Mouse (Mus musculus): Measurements from ENCODE around the gene Gapdhs.
"Not testable (repeated sequence)": the region's sequence is repeated elsewhere in the genome, so short reads cannot be mapped to it uniquely, and the experiment has no call there.

Gene Gapdhs

DNA sequence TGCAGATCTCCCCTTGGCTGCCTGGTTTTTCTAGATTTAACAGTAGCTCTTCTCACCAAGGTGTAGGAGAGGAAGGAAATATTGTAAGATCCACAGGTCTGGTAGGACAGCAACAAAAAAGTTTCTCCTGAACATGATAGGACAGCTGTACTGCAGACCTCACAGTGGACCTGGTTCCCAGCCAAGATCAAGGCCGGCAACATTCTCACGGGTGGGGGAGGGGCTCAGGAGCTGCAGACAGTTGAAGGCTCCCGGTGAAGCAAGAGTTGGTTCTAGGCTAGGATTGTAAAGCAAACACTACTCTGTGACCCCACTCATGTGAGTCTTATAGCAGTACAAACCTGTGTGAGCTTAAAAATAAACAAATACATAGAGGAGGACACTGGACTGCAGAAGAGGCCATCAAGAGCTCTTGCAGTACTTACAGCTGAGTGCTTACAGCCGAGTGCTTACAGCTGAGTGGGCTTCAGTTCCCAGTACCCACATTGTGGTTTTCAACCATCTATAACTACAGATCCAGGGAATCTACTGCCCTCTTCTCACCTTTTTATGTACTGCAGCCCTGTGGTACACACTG lies 629 bp upstream of the Gapdhs start:
- peak in 1 of 2 experiments; percentile 40 for DNase-seq (ENCODE audit: low spot score in 2 of 2)

DNA sequence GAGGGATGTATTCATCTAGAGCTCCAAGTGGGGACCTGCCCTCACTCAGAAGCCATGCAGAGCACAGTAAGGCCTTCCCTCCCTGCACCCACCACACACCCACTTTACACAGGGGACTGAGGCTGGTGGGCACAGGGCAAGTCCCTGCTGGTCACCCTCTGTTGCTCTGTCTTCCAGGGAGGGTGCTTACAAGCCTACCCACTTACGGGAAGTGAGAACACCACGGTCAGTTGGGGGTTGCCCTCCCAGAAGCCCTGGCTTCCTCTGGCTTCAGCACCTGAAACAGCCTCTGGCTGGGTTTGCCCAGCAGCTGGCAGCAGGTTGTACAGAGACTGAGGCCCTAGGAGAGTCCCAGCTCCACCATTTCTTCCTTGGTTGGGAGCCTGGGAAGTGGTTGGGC lies 911 bp downstream of the Gapdhs start:
- not testable (repeated sequence) for DNase-seq (ENCODE audit: low spot score in 2 of 2)

DNA sequence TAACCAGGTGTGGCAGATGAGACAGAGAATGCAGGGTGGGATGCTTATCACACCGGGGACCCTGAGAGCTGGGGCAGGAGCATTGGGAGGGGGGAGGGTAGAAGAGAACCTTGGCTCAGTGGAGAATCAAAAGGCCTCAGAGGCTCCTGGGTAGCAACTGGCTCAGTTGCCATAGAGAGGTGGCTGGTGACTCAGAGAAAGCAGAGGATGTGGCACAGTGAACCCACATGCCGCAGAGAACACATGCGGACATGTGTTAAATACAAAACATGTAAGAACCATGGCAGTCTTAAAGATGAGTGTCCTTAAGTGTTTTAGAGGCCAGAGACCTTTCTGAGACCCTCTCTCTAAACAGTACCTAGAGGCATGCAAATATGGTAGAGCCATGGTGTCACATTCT lies 7.3 kb downstream of the Gapdhs start:
- DNase-seq (ENCODE audit: low spot score in 2 of 2): no peak

DNA sequence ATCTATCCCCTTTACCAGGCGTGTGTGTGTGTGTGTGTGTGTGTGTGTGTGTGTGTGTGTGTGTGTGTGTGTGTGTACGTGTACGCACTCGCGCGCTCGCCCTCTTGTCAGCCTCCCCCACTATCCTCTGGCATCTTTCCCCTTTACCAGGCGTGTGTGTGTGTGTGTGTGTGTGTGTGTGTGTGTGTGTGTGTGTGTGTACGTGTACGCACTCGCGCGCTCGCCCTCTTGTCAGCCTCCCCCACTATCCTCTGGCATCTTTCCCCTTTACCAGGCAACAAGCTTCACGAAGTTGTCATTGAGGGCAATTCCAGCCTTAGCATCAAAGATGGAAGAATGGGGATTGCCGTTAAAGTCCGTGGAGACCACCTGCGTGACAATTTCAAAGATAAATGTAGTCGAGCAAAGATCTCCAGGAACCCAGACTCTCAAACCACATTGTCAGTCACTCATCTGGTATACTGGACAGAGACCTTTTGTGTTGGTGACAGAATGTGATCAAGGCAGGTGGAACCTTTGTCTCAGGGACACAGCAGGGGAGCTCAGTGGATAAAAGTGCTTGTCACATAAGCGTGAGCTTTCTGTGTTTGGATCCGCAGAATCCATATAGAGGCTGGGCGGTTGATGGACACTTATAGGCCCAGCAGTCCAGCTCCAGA lies 13.3 kb downstream of the Gapdhs start:
- not testable (repeated sequence) for DNase-seq (ENCODE audit: low spot score in 2 of 2)

DNA sequence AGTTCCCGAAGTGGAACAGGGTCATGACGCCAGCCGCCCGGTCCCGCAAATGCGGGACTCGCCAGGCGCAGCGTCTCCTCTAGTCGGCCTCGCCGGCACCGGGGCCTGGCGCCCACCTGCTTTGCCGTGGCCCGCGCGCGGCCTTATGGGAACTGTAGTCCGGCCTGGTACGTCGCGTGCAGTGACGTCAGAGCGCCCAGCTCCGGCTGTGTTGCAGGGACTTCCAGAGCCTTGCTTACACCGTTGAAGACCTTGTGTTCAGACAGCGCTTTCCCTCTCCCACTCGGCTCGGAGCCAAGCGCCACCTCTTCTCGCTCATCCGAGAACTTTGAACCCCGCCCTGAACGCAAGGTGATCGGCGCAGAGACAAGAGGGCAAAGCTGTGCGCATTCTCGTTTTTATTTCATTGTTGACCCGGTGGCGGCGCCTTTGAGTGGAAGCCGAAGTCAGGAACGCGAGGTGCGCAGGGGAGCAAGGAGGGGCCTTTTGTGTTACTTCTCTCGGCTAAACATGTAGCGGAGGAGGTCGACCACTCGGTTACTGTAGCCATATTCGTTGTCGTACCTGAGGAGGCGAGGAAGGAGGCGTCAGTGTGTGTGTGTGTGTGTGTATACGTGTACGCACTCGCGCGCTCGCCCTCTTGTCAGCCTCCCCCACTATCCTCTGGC lies 14.0 kb downstream of the Gapdhs start, which contains the start of gene Tmem147:
Tmem147 (minus strand) TSS at position 145 of the 668 bp plus-strand sequence.
- peak; percentile 90 to 93 for DNase-seq (ENCODE audit: low spot score in 2 of 2)

DNA sequence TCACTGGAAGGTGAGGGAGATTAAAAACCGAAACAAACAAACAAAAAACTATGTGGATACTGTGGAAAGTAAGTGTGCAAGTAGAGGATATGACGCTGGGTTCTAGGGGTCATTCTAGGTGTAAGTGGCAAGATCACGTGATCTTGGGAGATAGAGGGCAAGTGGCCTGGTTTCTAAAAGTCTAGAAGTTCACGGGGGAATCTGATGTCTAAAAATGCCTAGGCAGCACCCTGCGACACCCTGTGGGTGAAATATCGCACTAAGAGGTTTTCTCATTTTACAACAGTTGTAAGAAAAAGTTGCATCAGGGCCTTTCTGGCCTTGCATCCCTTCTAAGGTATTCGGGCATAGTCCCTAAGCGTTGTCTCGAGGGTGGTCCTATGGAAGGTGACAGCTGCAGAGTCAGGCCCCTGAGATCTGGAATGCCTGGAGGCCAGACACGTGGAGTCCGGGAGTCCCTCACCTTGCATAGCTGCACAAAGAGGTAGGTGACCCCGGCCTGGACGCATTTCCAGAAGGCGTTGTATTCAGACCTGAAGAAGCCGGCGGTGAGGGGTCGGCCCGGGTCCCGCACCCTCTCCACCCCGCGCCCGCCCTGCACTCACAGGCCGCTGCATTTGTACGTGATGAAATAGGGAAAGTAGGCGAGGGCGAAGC lies 14.6 kb downstream of the Gapdhs start:
- no peak for DNase-seq (ENCODE audit: low spot score in 2 of 2)

DNA sequence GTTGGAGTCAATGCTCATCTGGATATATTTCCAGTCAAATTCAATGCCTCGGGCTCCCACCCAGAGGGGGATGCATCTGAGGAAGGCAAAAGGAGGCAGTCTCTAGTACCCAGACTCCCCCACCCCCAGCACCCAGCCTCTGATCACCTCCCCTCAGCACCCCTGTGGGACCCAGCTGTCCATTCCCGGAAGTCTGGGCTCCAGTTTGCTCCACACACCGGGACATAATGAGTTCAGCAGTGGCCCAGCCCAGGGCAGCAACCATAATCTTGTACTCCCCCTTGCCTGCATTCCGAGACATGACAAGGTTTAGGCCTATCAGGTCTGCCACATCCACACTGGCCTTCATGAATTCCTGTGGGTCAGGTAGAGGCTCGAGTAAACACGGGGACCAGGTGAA lies 15.3 kb downstream of the Gapdhs start:
- DNase-seq (ENCODE audit: low spot score in 2 of 2): no peak

DNA sequence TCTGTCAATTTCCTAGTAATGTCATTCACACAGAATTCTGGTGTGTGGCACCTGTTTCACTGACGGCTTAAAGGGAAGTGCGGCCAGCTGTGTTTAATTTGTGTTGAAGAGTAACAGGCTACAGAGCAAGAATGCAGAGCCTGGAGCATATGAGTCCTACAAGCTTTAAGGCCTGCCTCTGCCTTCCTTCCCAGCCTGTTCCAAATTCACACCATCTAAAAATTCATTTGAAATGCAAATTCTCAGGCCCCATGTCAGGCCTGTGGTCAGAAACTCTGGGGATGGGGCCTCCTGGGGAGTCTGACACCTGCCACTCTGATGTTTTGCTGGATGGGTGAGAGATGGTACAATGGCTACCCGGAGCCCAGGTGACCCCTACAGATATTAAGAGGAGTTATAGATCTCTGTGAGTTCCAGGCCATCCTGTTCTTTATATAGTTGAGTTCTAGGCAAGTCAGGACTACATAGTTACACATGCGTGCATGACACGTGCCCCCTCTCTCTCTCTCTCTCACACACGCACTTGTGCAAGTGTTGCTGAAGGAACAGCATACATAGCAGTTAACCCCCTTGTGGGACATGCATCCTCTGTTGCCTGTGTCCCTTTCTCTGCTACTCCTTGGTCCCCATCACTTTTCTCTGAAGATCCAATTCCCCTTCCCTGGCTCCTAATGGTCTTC lies 20.1 kb downstream of the Gapdhs start:
- DNase-seq (ENCODE audit: low spot score in 2 of 2): no peak

DNA sequence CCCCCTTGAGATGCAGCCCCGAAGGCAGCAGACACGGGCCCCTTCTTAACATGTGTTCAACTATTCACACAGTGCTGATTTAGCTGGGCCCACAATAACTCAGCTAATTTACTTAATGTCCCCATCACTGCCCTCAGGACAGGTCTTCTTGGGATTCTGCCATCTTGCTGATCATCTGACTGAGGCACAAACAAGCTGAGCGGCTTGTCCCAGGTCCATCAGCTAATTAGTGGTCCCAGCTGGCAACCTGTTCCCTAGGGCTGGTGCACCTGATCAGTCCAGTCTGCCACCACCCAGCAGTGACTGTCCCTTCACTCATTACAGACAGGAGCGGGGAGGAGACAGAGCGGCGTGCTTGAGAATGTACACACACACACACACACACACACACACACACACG lies 22.2 kb downstream of the Gapdhs start:
- DNase-seq (ENCODE audit: low spot score in 2 of 2): no peak

DNA sequence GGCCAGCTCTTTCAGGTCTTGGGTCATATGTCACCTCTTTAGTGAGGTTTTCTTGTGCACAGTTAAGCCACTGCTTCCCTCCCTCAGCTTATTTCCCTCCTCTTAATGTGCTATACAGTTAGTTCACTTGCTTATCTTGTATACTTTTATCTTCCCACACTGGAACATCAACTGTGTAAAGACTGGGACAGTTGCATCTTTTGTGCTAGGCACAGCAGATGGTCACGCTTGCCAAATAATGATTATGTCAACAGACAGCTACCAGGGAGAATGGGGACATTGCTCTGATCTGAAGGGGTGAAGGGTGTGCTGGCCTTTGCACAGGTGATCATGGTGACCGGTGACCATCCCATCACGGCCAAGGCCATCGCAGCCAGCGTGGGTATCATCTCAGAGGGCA lies 23.8 kb downstream of the Gapdhs start:
- DNase-seq (ENCODE audit: low spot score in 2 of 2): no peak

DNA sequence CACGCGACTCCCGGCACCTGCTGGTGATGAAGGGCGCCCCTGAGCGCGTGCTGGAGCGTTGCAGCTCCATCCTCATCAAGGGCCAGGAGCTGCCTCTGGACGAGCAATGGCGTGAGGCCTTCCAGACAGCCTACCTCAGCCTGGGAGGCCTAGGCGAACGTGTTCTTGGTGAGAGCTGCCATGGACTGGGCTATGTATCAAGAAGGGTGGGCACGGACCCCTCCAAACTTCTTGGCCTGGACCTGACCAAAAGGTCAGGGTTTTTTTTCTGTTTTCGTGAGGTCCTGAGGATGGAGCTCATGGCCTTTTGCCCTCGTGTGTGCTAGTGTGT lies 25.8 kb downstream of the Gapdhs start:
- no peak for DNase-seq (ENCODE audit: low spot score in 2 of 2)

DNA sequence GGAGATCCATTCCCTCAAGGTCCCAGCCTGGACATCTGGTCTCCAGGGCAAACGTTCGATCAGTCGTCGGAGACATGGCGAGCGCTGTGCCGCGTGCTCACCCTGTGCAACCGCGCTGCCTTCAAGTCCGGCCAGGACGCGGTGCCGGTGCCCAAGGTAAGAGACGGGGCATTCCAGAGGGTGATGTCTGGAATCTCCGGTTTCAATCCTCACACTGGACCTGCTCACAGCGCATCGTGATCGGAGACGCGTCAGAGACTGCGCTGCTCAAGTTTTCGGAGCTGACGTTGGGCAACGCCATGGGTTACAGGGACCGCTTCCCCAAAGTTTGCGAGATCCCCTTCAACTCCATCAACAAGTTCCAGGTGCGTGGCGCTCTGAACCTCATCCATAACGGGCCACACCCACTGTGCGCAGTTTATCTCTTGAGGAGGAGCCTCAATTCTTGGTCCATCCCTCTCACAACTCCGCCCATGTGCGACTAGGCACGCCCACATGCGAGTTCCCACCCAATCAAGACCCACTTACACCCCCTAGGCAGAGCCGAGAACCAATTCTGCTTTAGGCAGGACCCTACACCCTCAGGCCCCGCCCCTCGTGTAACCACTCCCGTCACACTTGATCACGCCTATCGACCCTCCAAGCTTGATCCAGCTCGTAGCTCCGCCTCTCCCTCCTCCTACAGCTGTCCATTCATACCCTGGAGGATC lies 26.3 kb downstream of the Gapdhs start:
- DNase-seq (ENCODE audit: low spot score in 2 of 2): peak; percentile 67 to 72

DNA sequence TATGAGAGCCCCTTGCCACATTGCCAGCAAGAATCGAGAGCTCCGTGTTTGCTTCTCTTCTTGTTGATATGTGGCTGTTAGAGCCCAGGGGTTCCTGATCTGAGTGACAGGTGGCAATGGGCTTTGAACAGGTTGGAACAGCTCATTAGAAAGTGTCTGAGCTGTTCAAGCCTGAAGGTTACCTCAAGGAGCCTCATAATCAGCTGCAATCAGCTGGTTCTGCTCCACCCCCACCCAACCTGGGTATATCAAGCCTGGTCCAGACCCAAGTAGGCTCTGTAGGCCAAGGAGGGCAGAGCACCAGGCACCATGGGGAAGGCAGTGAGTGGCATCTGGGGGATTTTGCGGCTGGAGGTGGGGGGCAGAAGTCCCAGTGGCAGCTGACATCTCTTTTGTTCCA lies 31.5 kb downstream of the Gapdhs start, which contains the start of gene Atp4a:
Atp4a (plus strand) TSS at position 268 of the 400 bp plus-strand sequence.
- no peak for DNase-seq (ENCODE audit: low spot score in 2 of 2)

DNA sequence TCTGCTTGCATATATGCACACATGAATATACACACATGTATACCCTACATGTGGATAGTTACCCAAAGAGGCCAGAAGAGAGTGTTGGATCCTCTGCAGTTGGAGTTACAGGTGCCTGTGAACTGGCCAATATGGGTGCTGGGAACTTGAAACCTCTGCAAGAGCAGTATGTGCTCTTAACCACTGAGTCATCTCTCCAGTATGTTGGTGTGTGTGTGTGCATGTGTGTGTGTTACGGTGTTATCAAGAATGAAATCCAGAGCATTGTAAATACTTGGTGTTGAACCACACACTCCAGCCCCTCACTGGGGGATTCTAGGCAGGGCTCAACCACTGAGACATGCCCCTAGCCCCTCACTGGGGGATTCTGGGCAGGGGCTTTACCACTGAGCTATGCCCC lies 36.0 kb downstream of the Gapdhs start:
- no peak for DNase-seq (ENCODE audit: low spot score in 2 of 2)

DNA sequence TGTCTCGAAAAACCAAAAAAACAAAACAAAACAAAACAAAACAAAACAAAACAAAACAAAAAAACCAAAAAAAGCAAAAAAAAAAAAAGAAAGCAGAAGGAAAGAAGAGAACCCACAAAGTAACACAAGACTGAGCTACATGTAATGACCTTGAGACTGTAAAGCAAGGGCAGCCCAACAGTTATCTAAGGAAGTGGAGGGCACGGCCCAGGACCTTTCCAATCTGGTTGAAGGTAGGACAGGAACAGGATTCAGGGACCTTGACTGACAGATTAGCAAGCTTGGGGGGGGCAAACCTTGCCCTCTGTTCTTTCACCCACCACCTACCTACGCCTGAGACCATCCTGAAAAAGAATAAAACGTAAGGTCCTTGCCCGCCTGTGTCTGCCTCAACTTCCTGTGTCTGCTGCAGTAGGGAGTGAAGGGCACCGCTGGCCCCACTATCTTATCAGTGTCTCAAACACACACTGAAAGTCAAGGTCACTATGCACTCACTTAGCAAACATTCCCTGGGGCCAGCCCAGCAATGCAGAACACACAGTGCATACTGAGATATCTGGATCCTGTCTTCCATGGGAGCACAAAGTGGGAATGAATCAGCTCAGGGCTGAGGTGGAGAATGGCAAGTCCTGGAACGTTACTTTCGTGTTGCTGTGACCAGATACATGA lies 37.1 kb downstream of the Gapdhs start:
- DNase-seq (ENCODE audit: low spot score in 2 of 2): no peak

DNA sequence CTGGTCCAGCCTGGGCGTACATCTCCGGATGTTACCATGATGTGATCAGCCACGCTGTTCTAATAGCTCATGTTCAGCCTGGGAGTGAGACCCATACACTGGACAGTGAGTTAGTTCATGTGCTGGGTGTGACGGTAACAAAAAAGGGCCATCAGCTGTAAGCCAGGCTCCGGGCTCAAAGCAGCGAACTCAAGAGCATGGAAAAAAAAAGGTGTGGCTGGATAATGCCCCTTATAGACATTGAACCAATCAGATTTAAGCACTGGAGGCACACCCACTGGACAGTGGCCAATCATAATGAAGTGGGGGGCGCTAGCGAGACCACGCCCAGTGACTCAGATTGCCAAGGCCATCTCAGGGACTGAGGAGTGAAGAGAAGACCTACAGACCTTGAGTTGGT lies 44.9 kb downstream of the Gapdhs start, which contains the start of gene 2200002J24Rik:
2200002J24Rik (plus strand) TSS at position 338 of the 400 bp plus-strand sequence.
- DNase-seq (ENCODE audit: low spot score in 2 of 2): peak in 1 of 2 experiments; percentile 62

DNA sequence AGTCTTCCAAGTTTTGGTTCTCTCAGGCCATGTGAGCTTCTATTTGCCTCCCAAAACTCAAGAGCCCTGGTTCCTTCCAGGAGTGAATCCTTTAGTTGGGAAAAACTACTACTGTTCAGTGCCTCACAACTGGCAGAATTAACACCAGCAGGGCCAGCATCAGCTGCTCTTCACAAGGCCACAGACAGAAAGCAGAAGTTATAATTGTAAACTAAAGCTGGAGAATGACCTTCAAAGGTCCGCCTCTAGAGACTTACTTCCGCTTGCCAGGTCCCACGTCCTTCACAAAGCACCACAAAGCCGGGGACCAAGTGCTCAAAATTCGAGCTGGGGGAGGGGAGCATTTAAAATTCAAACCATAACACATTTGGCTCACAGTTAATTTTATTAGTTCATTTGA lies 45.4 kb downstream of the Gapdhs start:
- no peak for DNase-seq (ENCODE audit: low spot score in 2 of 2)

DNA sequence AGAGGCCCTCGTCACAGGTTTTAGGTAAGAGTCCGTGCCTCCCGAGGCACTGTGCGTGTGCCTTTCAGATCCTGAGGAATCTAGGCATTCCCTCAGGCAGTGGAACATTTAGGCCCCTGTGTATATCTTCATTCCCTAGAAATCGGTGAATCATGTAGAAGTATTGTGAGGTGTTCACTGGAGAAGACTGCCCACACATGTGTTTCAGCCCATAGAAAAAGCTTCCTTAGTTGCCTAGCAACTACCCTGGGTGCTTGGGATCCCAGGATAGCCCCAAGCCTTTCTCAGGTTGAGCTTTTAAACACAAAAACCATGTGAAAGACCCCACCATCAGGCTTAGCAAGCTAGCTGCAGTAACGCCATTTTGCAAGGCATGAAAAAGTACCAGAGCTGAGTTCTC lies 55.2 kb downstream of the Gapdhs start:
- DNase-seq (ENCODE audit: low spot score in 2 of 2): no peak

DNA sequence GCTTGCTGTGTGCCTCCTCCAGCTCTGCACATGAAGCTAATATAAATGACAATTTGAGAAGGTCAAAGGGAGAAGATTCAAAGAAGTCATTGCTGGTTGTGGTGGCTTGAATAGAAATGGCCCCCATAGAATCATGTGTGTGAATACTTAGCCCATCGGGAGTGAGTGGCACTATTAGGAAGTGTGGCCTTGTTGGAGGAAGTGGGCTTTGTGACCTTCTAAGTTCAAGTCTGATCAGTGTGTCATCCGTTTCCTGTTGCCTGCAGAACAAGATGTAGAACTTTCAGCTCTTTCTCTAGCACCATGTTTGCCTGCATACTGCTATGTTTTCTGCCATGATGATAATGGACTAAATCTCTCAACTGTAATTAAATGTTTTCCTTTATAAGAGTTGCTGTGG lies 60.1 kb downstream of the Gapdhs start:
- no peak for DNase-seq (ENCODE audit: low spot score in 2 of 2)

DNA sequence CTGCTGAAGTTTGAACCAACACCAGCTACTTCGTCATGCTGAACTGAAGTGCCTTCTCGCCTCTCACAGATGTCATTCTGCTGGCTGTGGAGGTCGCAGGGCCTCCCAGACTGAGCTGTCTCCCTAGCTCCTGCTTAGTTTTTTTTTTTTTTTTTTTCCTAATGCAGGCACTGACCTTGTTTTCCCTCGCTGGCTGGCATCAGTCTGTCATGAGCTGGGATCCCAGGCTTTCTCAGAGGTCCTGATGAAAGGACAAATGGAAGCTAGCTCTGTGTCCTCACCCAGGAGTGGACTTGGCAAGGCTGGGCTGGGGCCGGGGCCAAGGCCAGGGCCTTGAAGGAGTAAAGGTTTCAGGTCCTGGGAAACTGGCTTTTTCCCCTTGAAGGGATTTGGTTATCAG lies 61.6 kb downstream of the Gapdhs start:
- peak in 1 of 2 experiments; percentile 32 for DNase-seq (ENCODE audit: low spot score in 2 of 2)

Data from urinary bladder, postnatal 4 days (tissue).